ENCODE assay signal across 22 mouse cellular contexts in genomic region chr11:36632201-36632600, GRCm38 (mm10).
"Had no signal": no experiment of that assay in that cellular context is flagged by ENCODE, and none has a peak within 500 bp of the region (broad histone marks: within the 10 kb centered on the region; RNA-seq: fewer than 3 reads in every experiment).

No protein-coding gene starts in this region.

- H3K4me2 ChIP-seq: limb, embryonic 12.5 days; limb, embryonic 15.5 days; lung, embryonic 15.5 days; midbrain, embryonic 13.5 days; neural tube, embryonic 13.5 days; stomach, embryonic 15.5 days had no signal

- H3K36me3 ChIP-seq: limb, embryonic 12.5 days; limb, embryonic 15.5 days; lung, embryonic 15.5 days; midbrain, embryonic 10.5 days; midbrain, embryonic 13.5 days; neural tube, embryonic 13.5 days; stomach, embryonic 15.5 days had no signal

- H3K9ac ChIP-seq: limb, embryonic 12.5 days; limb, embryonic 15.5 days; liver, embryonic 14.5 days; lung, embryonic 15.5 days; midbrain, embryonic 13.5 days; neural tube, embryonic 13.5 days; stomach, embryonic 15.5 days had no signal

- H3K27me3 ChIP-seq: limb, embryonic 12.5 days; limb, embryonic 15.5 days; lung, embryonic 15.5 days; megakaryocyte, embryonic 14.5 days; midbrain, embryonic 13.5 days; neural tube, embryonic 13.5 days; stomach, embryonic 15.5 days had no signal

- H3K27ac ChIP-seq: kidney, postnatal 0 days; limb, embryonic 12.5 days; limb, embryonic 15.5 days; liver, embryonic 14.5 days; lung, embryonic 15.5 days; midbrain, embryonic 10.5 days; midbrain, embryonic 13.5 days; neural tube, embryonic 13.5 days; stomach, embryonic 15.5 days had no signal

- ATAC-seq: intestine, postnatal 0 days; midbrain, embryonic 13.5 days; midbrain, embryonic 16.5 days had no signal

- H3K4me1 ChIP-seq: limb, embryonic 12.5 days; limb, embryonic 15.5 days; megakaryocyte, embryonic 14.5 days; stomach, embryonic 15.5 days had no signal

- H3K9me3 ChIP-seq: limb, embryonic 12.5 days; limb, embryonic 15.5 days; lung, embryonic 15.5 days; megakaryocyte, embryonic 14.5 days; midbrain, embryonic 10.5 days; midbrain, embryonic 13.5 days; neural tube, embryonic 13.5 days; stomach, embryonic 15.5 days had no signal

- H3K4me3 ChIP-seq: limb, embryonic 12.5 days; limb, embryonic 15.5 days; lung, embryonic 15.5 days; midbrain, embryonic 10.5 days; midbrain, embryonic 13.5 days; myocyte; neural tube, embryonic 13.5 days; stomach, embryonic 15.5 days had no signal

- DNase-seq: kidney, postnatal 4 days; left cerebral cortex, postnatal 4 days; lung, adult 18-20 months; lung, postnatal 10 days; lung, postnatal 36 days; retina, postnatal 1 day; right cerebral cortex, postnatal 25 days; spleen, adult 18-20 months; thymus, postnatal 25 days had no signal
